Mouse (Mus musculus) stomach, embryonic 15.5 days (tissue): ENCODE data around the gene Sspo. TPM values are rescaled to one million over a fixed set of nuclear protein-coding genes. Genes with fewer than 3 reads are reported as not detected.

Experiments used
- ATAC-seq: fragments of 200-750 bp; cut with Nextera tagmentation; 2 replicates; pipeline ENCODE4 v1.8.0; 2017; ENCODE audit warnings: low read depth, moderate number of reproducible peaks, moderate TSS enrichment; ENCODE audit not compliant: insufficient read depth, low FRiP score
- H3K27ac ChIP-seq: fragments of 300-500 bp; sonication (generic); 2 replicates; pipeline ENCODE4 v1.5.1; 2015; ENCODE audit warnings: mild to moderate bottlenecking, inconsistent platforms
- H3K27me3 ChIP-seq: fragments of 300-500 bp; sonication (generic); replicated peaks from 2 replicates; pipeline ENCODE4 v1.6.1; 2015; ENCODE audit warnings: inconsistent platforms
- H3K36me3 ChIP-seq: fragments of 300-500 bp; sonication (generic); 2 replicates; pipeline ENCODE4 v1.6.1; 2015; ENCODE audit warnings: inconsistent platforms
- H3K4me1 ChIP-seq: fragments of 300-500 bp; sonication (generic); 2 replicates; pipeline ENCODE4 v1.6.1; 2015; ENCODE audit warnings: inconsistent platforms
- H3K4me2 ChIP-seq: fragments of 300-500 bp; sonication (generic); 2 replicates; pipeline ENCODE4 v1.6.1; 2015; ENCODE audit warnings: mild to moderate bottlenecking, inconsistent platforms
- H3K4me3 ChIP-seq: fragments of 300-500 bp; sonication (generic); replicated peaks from 2 replicates; pipeline ENCODE4 v1.5.1; 2015; ENCODE audit warnings: inconsistent platforms
- H3K9ac ChIP-seq: fragments of 300-500 bp; sonication (generic); 2 replicates; pipeline ENCODE4 v1.6.1; 2015; ENCODE audit warnings: inconsistent platforms
- H3K9me3 ChIP-seq: fragments of 300-500 bp; sonication (generic); 2 replicates; pipeline ENCODE4 v1.6.1; 2016; ENCODE audit warnings: inconsistent platforms
- WGBS: fragments of 180-500 bp; shearing (Covaris S2); methylation state at CpG from one replicate; pipeline ENCODE4 v1.1.7; 2015; 5-methylcytosine and 5-hydroxymethylcytosine counted together
- polyA plus RNA-seq: library from polyadenylated mRNA; unstranded; fragments of >200 nt; fragmentation: Nextera tagmentation; extraction: Ambion mirVana; gene quantifications from 2 replicates; pipeline ENCODE4 v1.2.1, GENCODE M21; 2015

The Sspo gene
- polyA plus RNA-seq, 1 experiment from 2014 or later = 0.26 TPM

DNA sequence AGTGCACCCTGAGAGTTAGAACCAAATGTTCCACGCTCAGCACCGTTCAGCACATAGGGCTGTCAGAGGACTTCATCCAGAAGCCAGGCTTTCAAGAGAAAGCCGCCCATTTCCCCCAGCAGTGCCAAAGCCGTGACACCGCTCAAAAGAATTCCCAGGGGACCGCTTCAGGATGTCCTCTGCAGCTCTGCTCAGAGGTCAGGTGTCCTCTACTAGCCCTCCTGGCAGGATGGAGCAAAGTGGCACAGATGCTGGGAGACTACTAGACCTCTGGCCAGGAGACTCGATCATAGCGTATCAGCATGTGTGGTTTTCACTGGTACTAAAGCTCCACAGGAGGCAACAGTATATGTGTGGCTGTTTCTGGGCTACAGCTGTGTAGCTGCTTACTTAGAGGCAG is 86.9 kb downstream of the Sspo start:
- WGBS = 83% methylated on average over 8 of the region's 8 CpGs
- no peak for ATAC-seq
- Histone ChIP-seq H3K4me1 (peaks cover 15% of the 10 kb centered on the region), H3K4me2 (no peak overlapping the region), H3K9me3 (no peaks in the 10 kb centered on the region), H3K9ac (no peak overlapping the region), H3K36me3 (0 out of 2 replicates have a peak, but pooled peaks cover 6% of the 10 kb centered on the region), H3K4me3 (no peak overlapping the region), H3K27me3 (no peaks in the 10 kb centered on the region), H3K27ac (no peak overlapping the region)

DNA sequence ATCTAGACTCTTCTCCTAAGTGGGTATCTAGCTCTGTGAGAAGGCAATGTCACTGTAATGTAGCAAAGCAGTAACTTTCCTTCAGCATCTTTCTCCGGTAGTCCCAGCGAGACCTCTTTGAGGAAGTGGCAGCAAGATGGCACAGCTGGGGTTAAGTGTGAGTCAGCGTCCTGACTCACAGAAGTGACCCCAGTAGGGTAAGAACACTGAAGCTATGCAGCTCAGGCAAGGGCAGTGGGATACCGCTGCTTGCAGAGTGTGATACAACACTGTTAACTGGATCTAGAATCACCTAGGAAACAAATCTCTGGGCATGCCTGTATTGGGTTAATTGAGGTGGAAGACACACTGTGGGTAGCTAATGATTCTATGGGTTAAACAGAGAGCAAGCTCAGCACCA is 88.1 kb downstream of the Sspo start:
- 72% methylated on average over 4 of the region's 4 CpGs for WGBS
- H3K36me3 ChIP-seq = 0 out of 2 replicates have a peak, but pooled peaks cover 6% of the 10 kb centered on the region
- H3K4me2 ChIP-seq = no peak overlapping the region
- peaks cover 15% of the 10 kb centered on the region for H3K4me1 ChIP-seq
- H3K9ac ChIP-seq = no peak overlapping the region
- H3K4me3 ChIP-seq = no peak overlapping the region
- H3K9me3 ChIP-seq = no peaks in the 10 kb centered on the region
- no peak for ATAC-seq
- H3K27me3 ChIP-seq = no peaks in the 10 kb centered on the region
- H3K27ac ChIP-seq = no peak overlapping the region

DNA sequence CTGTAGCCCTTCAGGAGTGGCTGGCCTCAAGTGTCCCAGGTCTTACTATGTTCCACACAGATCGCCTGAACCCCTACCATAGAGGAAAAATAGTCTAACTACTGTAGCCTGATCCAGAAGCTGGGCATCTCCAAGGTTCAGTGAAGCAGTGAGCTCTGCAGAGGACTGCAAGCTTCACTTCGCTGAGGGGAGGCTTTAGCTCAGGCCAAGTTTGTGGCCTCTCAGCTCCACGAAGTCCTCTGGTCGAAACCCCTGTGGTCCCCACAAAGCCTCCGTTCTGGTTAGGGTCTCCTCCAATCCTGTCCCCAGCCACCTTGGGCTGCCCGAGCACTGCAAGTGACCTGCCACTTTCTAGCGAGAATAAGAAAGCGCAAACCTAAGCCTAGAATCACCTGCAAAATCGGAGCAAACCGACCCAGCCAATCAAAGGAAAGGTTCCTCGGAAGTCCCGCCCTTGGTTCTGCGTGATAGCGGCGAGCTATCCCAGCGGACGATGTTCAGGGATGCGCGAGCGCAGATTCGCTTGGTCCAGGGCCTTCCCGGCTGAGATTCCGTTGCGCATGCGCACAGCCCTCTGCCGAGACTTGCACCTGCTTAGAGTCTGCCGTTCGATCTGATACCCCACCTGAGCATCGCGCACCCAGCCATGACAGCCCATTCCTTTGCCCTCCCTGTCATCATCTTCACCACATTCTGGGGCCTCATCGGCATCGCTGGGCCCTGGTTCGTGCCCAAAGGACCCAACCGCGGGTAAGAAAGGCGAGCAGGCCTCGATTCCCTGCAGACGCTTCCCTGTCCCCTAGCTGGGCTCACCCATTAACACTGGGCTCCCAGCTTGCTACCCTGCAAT is 89.3 kb downstream of the Sspo start, which contains the start of gene Atp6v0e2:
Gene Atp6v0e2, plus strand, starts transcription at position 511 of the 850 bp plus-strand sequence.
- peak; percentile 80; the same call in 1 of the 2 replicates for ATAC-seq
- peak within 1 kb of the TSS; percentile 67 for H3K4me2 ChIP-seq
- 8% methylated on average over 38 of the region's 38 CpGs for WGBS
- H3K27ac ChIP-seq = no peak within 1 kb of the TSS
- no peaks in the 10 kb centered on the region for H3K9me3 ChIP-seq
- no peaks in the 10 kb centered on the region for H3K27me3 ChIP-seq
- peak within 1 kb of the TSS; percentile 44 for H3K4me3 ChIP-seq
- H3K9ac ChIP-seq = peak within 1 kb of the TSS; percentile 32; the same call in 1 of the 2 replicates
- peaks cover 21% of the 10 kb centered on the region for H3K4me1 ChIP-seq
- 0 out of 2 replicates have a peak, but pooled peaks cover under 1% of the 10 kb centered on the region for H3K36me3 ChIP-seq

DNA sequence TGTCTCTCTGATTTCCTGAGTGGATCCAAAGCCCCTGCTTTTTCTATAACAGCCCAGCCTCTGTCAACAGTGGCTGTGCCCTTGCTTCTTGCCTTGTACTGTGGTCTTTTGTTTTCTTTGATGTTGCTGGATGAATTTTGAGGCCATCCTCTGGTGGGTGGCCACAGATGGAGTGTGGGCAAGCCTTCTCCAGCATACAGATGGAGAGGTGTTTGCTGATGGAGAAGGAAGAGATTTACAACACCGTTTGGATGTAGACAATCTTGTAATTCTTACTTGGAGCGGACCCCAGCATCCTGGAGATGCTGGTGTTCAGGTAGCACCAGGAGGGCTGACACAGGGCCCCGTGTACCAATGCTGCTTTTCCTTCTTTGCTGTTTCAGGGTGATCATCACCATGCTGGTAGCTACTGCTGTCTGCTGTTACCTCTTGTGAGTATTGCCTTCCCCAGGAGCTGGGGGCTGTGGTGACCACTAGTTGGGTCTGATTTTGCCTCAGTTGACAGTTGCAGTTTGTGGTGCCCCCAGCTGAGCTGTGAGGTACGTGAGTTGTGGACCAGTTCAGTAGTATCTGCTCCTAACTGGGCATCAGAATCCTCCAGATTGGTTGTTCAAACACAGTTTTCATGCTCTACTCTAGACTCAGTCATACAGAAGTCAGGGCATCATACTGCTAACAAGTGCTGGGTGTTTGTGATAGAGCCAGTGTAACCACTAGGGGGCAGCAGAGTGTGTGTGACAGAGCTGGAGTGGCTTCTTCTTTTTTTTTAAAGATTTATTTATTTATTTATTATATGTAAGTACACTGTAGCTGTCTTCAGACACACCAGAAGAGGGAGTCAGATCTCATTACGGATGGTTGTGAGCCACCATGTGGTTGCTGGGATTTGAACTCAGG is 91.1 kb downstream of the Sspo start:
- WGBS = 73% methylated on average over 5 of the region's 5 CpGs
- no peak for ATAC-seq
- Histone ChIP-seq H3K4me3 (no peak overlapping the region), H3K4me2 (no peak overlapping the region), H3K9me3 (no peaks in the 10 kb centered on the region), H3K27me3 (no peaks in the 10 kb centered on the region), H3K9ac (no peak overlapping the region), H3K36me3 (no peaks in the 10 kb centered on the region), H3K27ac (no peak overlapping the region), H3K4me1 (peaks cover 21% of the 10 kb centered on the region)

DNA sequence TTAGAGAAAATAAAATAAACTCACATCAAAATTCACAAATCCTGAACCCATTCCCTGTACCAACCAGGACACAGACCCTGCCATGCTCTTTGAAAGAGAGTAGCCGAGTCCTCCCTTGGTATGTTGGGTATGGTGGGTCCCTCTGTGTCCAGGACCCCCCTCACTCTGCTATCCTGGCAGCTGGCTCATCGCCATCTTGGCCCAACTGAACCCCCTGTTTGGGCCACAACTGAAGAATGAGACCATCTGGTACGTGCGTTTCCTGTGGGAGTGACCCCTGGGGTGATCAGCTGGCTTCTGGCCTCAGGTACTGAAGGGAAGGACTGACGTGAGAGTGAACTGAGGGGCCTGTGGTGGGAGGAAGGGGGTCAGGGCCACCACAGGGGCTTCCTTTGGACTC is 91.8 kb downstream of the Sspo start:
- WGBS = 65% methylated on average over 5 of the region's 5 CpGs
- Histone ChIP-seq H3K36me3 (no peaks in the 10 kb centered on the region), H3K9me3 (no peaks in the 10 kb centered on the region), H3K27ac (no peak overlapping the region), H3K4me1 (peaks cover 21% of the 10 kb centered on the region), H3K27me3 (no peaks in the 10 kb centered on the region), H3K4me3 (no peak overlapping the region), H3K4me2 (no peak overlapping the region), H3K9ac (no peak overlapping the region)
- no peak for ATAC-seq

DNA sequence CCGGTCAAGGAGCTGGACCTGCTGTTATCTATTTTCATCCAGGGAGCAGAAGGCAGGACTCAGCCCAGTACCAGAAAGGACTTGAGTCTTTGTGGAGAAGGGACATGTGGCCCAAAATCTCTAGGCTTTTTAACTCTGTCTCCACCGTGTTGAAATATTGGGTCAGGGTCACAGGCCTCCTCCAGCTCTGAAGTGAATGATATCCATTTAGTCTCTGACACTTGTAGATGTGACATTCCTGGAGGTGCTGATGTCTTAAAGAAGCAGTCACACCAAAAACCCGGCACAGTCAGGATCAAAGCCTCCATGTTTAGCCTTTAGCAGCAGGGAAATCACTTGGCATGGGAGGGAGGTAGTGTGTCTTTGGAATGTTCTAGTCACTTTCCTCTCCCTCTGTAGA is 92.7 kb downstream of the Sspo start:
- H3K27me3 ChIP-seq = no peaks in the 10 kb centered on the region
- H3K4me2 ChIP-seq = no peak overlapping the region
- H3K4me1 ChIP-seq = peaks cover 21% of the 10 kb centered on the region
- no peak for ATAC-seq
- H3K9ac ChIP-seq = no peak overlapping the region
- H3K4me3 ChIP-seq = no peak overlapping the region
- no peaks in the 10 kb centered on the region for H3K9me3 ChIP-seq
- no peak overlapping the region for H3K27ac ChIP-seq
- WGBS = 39% methylated on average over 3 of the region's 3 CpGs
- no peaks in the 10 kb centered on the region for H3K36me3 ChIP-seq

DNA sequence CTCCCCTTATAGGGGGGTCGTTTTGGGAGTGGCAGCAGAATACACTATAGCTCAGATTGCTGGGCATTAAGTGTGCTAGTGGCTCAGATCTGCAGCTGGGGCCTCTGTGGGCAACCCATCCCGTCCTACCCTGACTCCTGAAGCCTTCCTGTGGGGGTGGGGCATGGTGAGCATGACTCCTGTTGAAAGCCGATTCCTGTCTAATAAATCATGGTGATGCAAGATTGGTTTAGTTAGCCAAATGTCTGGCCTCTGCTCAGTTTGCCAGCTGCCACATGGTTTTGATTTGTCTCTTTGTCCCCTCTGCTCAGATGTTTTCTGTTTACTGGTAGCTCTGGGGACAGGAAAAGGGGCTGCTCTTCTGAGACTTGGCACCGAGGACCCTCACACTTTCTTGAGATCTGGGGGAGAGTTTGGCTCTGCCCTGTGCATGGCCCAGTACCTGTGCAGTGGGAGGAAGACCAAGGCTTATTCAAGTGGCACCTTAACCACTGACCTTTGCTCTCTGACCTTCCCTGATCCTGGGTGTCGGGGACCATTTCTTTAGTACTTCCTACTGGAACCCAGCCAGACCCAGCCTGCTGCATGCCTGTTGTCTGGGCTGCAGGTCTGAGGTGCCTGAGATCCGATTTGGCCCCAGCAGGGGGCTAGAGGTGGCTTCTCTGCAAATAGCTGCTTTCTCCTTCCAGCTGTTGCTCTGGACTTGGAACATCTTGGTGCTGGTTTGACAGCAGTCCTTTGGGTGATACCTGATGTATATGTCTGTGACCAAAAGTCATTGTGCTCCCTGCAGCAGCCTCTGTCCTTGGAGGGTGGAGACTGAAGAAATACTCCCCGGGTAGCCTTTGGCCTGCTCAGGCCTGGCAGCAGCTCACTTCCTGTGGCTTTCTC is 93.8 kb downstream of the Sspo start:
- Histone ChIP-seq H3K4me2 (no peak overlapping the region), H3K4me3 (no peak overlapping the region), H3K36me3 (no peaks in the 10 kb centered on the region), H3K27me3 (no peaks in the 10 kb centered on the region), H3K9me3 (no peaks in the 10 kb centered on the region), H3K4me1 (peaks cover 20% of the 10 kb centered on the region), H3K9ac (no peak overlapping the region), H3K27ac (no peak overlapping the region)
- ATAC-seq = no peak
- 29% methylated on average over 7 of the region's 7 CpGs for WGBS

DNA sequence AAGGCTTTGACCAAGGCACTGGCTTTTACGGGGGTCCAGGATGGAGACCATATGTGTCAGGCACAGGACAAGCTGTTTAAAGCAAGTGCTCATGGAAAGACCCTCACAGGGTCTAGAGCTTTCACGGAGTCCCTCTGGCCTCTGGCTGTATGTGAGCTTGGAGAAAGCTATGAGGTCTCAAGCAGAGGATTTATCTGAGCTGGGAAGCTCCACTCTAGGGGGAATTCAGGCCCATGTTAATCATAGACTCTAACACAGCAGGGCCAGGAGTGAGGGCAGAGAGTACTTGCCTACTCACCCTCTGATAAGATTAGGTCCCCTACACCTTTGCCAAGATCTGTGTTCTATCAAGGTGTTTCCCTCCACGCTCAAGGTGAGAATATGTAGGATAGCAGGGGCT is 94.6 kb downstream of the Sspo start:
- no peak for ATAC-seq
- peaks cover 12% of the 10 kb centered on the region for H3K4me1 ChIP-seq
- WGBS = 88% methylated on average over 3 of the region's 3 CpGs

DNA sequence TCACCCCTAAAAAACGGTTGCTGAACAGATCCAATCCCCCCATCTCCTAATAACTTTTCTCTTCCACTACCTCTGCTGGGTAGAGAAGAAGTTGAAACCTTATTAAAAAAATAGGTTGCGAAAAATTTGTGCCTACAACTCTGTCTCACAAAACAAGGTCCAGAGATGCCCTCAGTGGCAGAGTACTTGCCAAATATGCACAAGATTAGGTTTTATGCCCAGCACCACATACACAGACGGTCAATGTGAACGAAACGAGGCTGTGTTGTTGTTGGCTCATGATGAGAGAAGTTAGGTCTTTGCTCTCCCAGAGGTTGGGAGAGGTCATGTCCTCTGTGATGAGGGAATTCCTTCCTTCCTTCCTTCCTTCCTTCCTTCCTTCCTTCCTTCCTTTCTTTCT is 97.2 kb downstream of the Sspo start:
- Histone ChIP-seq H3K9me3 (no peaks in the 10 kb centered on the region), H3K9ac (no peak overlapping the region), H3K4me1 (peaks cover 6% of the 10 kb centered on the region; the same call in 1 of the 2 replicates), H3K36me3 (no peaks in the 10 kb centered on the region), H3K27ac (no peak overlapping the region), H3K4me3 (no peak overlapping the region), H3K27me3 (no peaks in the 10 kb centered on the region), H3K4me2 (no peak overlapping the region)
- 74% methylated on average over 5 of the region's 5 CpGs for WGBS
- no peak for ATAC-seq

More for the DNA sequence above, 94.6 kb downstream of the Sspo start:
- Histone ChIP-seq H3K27me3 (no peaks in the 10 kb centered on the region), H3K36me3 (no peaks in the 10 kb centered on the region), H3K27ac (no peak overlapping the region), H3K9ac (no peak overlapping the region), H3K9me3 (no peaks in the 10 kb centered on the region), H3K4me2 (no peak overlapping the region), H3K4me3 (no peak overlapping the region)

DNA sequence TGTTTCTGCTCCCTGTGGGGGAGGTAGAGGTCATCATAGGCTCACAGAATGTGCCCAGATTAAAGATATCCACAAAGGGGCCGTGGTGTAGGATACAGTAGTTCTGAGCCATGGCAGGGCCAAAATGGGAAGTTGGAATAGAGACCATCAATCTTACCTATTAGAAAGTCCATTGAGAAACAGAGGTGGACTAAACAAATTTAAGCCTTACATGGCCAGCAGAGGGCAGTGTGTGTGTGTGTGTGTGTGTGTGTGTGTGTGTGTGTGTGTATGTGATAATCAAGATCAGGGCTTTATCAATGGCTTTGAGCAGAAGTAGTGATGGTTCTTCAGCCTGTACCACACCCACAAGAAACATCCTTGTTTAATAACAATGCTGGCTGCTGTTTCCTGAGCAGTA is 98.2 kb downstream of the Sspo start:
- Histone ChIP-seq H3K27me3 (no peaks in the 10 kb centered on the region), H3K9ac (no peak overlapping the region), H3K9me3 (no peaks in the 10 kb centered on the region), H3K4me2 (no peak overlapping the region), H3K4me1 (peaks cover 6% of the 10 kb centered on the region; the same call in 1 of the 2 replicates), H3K4me3 (no peak overlapping the region), H3K27ac (no peak overlapping the region), H3K36me3 (no peaks in the 10 kb centered on the region)
- WGBS = 48% methylated on average over 1 of the region's 1 CpGs
- ATAC-seq = no peak

DNA sequence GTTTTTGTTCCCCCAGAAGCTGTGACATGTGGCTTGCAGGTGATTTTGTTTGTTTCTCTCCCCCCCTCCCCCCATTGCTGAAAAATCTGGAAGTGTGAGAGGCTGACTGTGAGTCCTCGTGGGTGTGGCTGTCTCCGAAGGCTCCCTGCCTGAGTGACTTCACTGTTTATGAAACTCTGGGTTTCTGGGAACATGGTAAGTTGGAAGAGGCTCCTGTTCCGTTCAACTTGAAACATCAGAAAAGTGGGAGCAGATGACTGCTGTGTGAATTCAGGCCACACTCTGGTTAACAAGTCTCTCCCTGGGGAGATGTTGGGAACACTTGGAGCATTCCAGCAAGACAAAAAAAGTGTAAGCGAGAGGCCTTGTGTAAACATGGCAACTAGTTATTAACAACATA is 98.8 kb downstream of the Sspo start:
- no peak overlapping the region for H3K4me3 ChIP-seq
- no peaks in the 10 kb centered on the region for H3K9me3 ChIP-seq
- WGBS = 44% methylated on average over 4 of the region's 4 CpGs
- H3K9ac ChIP-seq = no peak overlapping the region
- no peak overlapping the region for H3K4me2 ChIP-seq
- H3K36me3 ChIP-seq = no peaks in the 10 kb centered on the region
- no peak overlapping the region for H3K27ac ChIP-seq
- no peaks in the 10 kb centered on the region for H3K27me3 ChIP-seq
- peaks cover 4% of the 10 kb centered on the region; the same call in 1 of the 2 replicates for H3K4me1 ChIP-seq
- ATAC-seq = no peak
